Mouse (Mus musculus) heart, embryonic 14.5 days (tissue): ENCODE results near the gene Nsun2. TPM values are rescaled to one million over a fixed set of nuclear protein-coding genes. Genes with fewer than 3 reads are reported as not detected.
A peak's percentile ranks its signal among the peaks of the same experiment; 100 is the strongest.

Source experiments
- ATAC-seq: fragments of 200-750 bp; cut with Nextera tagmentation; 2 replicates; pipeline ENCODE4 v1.8.0; 2017; ENCODE audit warnings: low read depth, moderate TSS enrichment; ENCODE audit not compliant: insufficient number of reproducible peaks, insufficient read depth, low FRiP score
- H3K27ac ChIP-seq, 2 experiments: fragments of 200-500 bp in 1 of 2; fragments of 300-500 bp in 1 of 2; sonication (generic) in 1 of 2; replicated peaks in 1 of 2; 2 replicates each; pipeline ENCODE4 v1.5.1; 2012 to 2014; ENCODE audit warnings: low read depth in 2 of 2, low read length in 2 of 2, control low read depth in 1 of 2, mild to moderate bottlenecking in 1 of 2, mixed read lengths in 1 of 2; ENCODE audit not compliant: control insufficient read depth in 1 of 2, insufficient read depth in 1 of 2
- H3K27me3 ChIP-seq: fragments of 300-500 bp; sonication (generic); 2 replicates; pipeline ENCODE4 v1.6.1; 2014; ENCODE audit warnings: mild to moderate bottlenecking, low read length, control low read depth; ENCODE audit not compliant: control insufficient read depth, insufficient read depth
- H3K36me3 ChIP-seq: fragments of 300-500 bp; sonication (generic); 2 replicates; pipeline ENCODE4 v1.6.1; 2014; ENCODE audit warnings: mild to moderate bottlenecking, control low read depth, low read length, mixed read lengths; ENCODE audit not compliant: control insufficient read depth, insufficient read depth
- H3K4me1 ChIP-seq, 2 experiments: fragments of 200-500 bp in 1 of 2; fragments of 300-500 bp in 1 of 2; sonication (generic) in 1 of 2; 2 replicates each; pipeline ENCODE4 v1.6.1; 2012 to 2014; ENCODE audit warnings: low read length in 2 of 2, control low read depth in 1 of 2, mixed read lengths in 1 of 2; ENCODE audit not compliant: control insufficient read depth in 2 of 2, insufficient read depth in 2 of 2
- H3K4me2 ChIP-seq: fragments of 300-500 bp; sonication (generic); 2 replicates; pipeline ENCODE4 v1.6.1; 2014; ENCODE audit warnings: mild to moderate bottlenecking, low read length
- H3K4me3 ChIP-seq, 2 experiments: fragments of 200-500 bp in 1 of 2; fragments of 300-500 bp in 1 of 2; sonication (generic) in 1 of 2; 2 replicates each; pipeline ENCODE4 v1.5.1; 2012 to 2014; ENCODE audit warnings: low read length in 2 of 2, mild to moderate bottlenecking in 2 of 2, control low read depth in 1 of 2, low read depth in 1 of 2, moderate library complexity in 1 of 2; ENCODE audit not compliant: control insufficient read depth in 1 of 2, insufficient read depth in 1 of 2
- H3K9ac ChIP-seq: fragments of 300-500 bp; sonication (generic); 2 replicates; pipeline ENCODE4 v1.6.1; 2014; ENCODE audit warnings: mild to moderate bottlenecking, low read length
- H3K9me3 ChIP-seq: fragments of 300-500 bp; sonication (generic); 2 replicates; pipeline ENCODE4 v1.6.1; 2016; ENCODE audit warnings: low read length, control low read depth; ENCODE audit not compliant: control insufficient read depth
- WGBS: fragments of 180-500 bp; shearing (Covaris S2); extraction: QIAGEN DNeasy Blood & Tissue Kit; methylation state at CpG from one replicate; pipeline ENCODE4 v1.1.7; 2014; 5-methylcytosine and 5-hydroxymethylcytosine counted together
- polyA plus RNA-seq: library from polyadenylated mRNA; unstranded; fragments of >200 nt; fragmentation: Nextera tagmentation; extraction: Ambion mirVana; gene quantifications from 2 replicates; pipeline ENCODE4 v1.2.1, GENCODE M21; 2014

The Nsun2 gene
- polyA plus RNA-seq, 1 experiment from 2014 or later = 64.2 TPM

- Histone ChIP-seq H3K4me2 (no peak overlapping the region), H3K9ac (no peak overlapping the region), H3K4me3 (no peak overlapping the region), H3K4me1 (peaks cover 42 to 78% of the 10 kb centered on the region in 2 experiments), H3K27me3 (no peaks in the 10 kb centered on the region), H3K9me3 (no peaks in the 10 kb centered on the region), H3K27ac (no peak overlapping the region), H3K36me3 (peaks cover 6% of the 10 kb centered on the region; the same call in 1 of the 2 replicates)
- WGBS = 53% methylated on average over 7 of the region's 7 CpGs
- ATAC-seq = no peak
These were observed 5.0 kb upstream of the Nsun2 start for GRCm38 (mm10) chr13:69528531-69528930.

GRCm38 (mm10) chr13:69530156-69530555, 3.4 kb upstream of the Nsun2 start:
- Histone ChIP-seq H3K4me3 (no peak overlapping the region), H3K9me3 (no peaks in the 10 kb centered on the region), H3K27me3 (no peaks in the 10 kb centered on the region), H3K36me3 (peaks cover 6% of the 10 kb centered on the region; the same call in 1 of the 2 replicates), H3K4me2 (no peak overlapping the region), H3K9ac (no peak overlapping the region), H3K27ac (no peak overlapping the region), H3K4me1 (peaks cover 32 to 62% of the 10 kb centered on the region in 2 experiments)
- ATAC-seq = no peak
- 86% methylated on average over 3 of the region's 3 CpGs for WGBS

DNA sequence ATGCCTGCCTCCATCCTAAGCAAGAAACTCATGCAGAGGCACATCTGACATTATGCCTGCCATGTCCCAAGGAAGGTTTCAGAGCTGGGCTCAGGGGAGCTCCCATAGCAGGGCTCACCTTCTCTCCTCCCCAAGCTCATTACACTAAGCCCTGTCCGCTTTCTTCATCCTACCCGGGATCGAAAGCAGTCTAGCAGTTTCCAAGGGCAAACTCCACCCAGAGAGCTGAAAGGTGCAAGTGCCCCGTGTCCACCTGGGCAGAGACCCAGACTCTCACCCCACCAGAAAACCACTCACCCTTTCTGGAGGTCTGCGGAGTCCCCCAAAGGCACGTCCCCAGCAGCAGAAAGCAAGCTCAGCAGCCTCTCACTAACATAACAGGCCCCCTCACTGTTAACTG, 2.6 kb upstream of the Nsun2 start:
- 87% methylated on average over 6 of the region's 6 CpGs for WGBS
- H3K4me1 ChIP-seq = peaks cover 28 to 60% of the 10 kb centered on the region in 2 experiments
- no peaks in the 10 kb centered on the region for H3K9me3 ChIP-seq
- peaks cover 6% of the 10 kb centered on the region; the same call in 1 of the 2 replicates for H3K36me3 ChIP-seq
- H3K4me2 ChIP-seq = peak overlapping the region; percentile 76
- no peaks in the 10 kb centered on the region for H3K27me3 ChIP-seq
- no peak overlapping the region for H3K27ac ChIP-seq
- ATAC-seq = no peak
- peak overlapping the region; percentile 92; the same call in 1 of the 2 replicates for H3K9ac ChIP-seq
- H3K4me3 ChIP-seq = peak overlapping the region in 1 of 2 experiments; percentile 97; a peak in 1 of 4 replicates

DNA sequence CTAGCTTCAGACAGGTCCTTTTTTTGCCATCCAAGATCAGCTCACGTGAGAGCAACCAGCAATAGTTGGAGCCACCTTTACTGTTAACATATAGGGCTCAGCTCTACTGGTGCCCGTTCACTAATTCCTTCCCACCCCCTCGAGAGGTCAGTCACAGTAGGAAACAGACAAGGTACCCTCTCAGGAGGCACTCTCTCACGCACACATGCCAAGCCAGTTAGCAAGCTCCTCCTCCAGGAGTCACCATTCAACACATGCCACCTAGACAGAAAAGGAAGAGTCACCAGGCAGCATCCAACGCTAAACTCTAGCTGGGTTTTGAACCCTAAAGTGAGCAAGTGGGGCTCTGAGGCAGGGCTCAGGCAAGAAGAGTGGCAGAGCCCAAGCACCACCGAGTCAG, 2.1 kb upstream of the Nsun2 start:
- H3K4me3 ChIP-seq = peak overlapping the region; percentile 63 to 97
- no peak overlapping the region for H3K27ac ChIP-seq
- peak overlapping the region; percentile 92 for H3K9ac ChIP-seq
- no peaks in the 10 kb centered on the region for H3K27me3 ChIP-seq
- H3K36me3 ChIP-seq = peaks cover 6% of the 10 kb centered on the region; the same call in 1 of the 2 replicates
- no peaks in the 10 kb centered on the region for H3K9me3 ChIP-seq
- peaks cover 25 to 58% of the 10 kb centered on the region in 2 experiments for H3K4me1 ChIP-seq
- 44% methylated on average over 6 of the region's 6 CpGs for WGBS
- peak overlapping the region; percentile 76 for H3K4me2 ChIP-seq
- no peak for ATAC-seq

DNA sequence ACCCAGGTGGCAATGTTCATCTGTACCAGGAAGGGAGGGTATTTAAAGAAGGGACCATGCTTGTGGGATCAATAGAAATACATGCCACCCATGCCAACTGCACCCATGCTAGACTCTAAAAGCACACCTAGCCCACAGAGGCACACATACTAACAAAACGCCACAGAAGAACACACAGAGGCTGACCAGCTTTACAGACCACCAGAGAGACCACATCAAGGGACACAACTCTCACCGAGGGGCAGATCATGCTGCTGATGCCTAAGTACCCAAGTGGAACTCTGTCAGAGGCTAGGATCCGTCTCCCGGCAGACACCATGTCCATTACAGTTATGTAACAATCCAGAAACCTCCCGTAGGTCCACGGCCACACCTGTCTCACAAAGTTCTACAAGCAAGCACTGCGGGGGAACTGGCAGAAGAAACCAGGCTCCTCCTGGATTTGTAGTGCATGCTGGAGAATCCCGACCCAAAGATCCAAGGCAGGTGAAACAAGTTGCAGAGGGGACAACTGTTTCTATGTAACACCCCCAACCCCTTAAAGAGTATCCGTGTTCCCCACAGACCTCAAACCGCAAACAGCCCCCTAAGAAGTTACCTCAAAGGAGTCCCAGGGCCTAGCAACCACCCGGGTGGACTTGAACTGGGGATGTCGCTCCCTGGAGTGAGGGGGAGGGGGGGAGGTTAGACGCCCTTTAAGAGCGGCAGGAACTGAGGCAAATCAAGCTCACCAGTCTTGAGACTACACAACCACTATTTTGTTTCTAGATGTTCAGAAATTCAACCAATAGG, 1.2 kb upstream of the Nsun2 start:
- 13% methylated on average over 14 of the region's 14 CpGs for WGBS
- Histone ChIP-seq H3K27ac (no peak overlapping the region), H3K9me3 (no peaks in the 10 kb centered on the region), H3K9ac (peak overlapping the region; percentile 92), H3K27me3 (no peaks in the 10 kb centered on the region), H3K36me3 (peaks cover 6% of the 10 kb centered on the region; the same call in 1 of the 2 replicates), H3K4me3 (peak overlapping the region; percentile 63 to 97), H3K4me1 (peaks cover 25 to 50% of the 10 kb centered on the region in 2 experiments), H3K4me2 (peak overlapping the region; percentile 76)
- no peak for ATAC-seq

DNA sequence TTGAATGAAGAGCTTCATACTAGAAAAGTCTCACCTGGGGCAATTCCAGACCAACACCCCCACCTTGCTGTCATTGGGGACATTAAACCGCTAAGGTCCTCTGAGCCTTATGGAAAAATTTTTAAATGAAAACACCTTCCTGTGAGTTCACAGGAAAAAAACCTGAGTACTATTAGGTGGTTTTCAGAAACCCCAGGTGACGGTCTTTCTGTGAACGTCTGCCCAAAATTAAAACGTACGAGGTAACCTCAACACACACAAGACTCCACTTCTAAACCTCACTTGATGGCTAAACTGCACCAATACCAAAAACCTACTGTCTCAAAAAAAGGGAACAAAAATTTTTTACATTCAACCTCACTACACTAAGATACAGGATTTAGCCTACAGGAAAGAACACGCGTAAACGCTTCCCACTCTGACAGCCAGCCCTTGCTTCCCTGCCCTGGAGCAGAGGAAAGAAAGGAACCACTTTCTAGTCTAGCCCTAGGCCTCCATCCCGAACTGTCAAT, 597 bp upstream of the Nsun2 start:
- H3K4me3 ChIP-seq = peak overlapping the region; percentile 63 to 97
- peak overlapping the region; percentile 92 for H3K9ac ChIP-seq
- peaks cover 25 to 47% of the 10 kb centered on the region in 2 experiments for H3K4me1 ChIP-seq
- peaks cover 6% of the 10 kb centered on the region; the same call in 1 of the 2 replicates for H3K36me3 ChIP-seq
- no peaks in the 10 kb centered on the region for H3K9me3 ChIP-seq
- H3K27ac ChIP-seq = peak overlapping the region; percentile 84 to 97; a peak in 3 of 4 replicates
- no peaks in the 10 kb centered on the region for H3K27me3 ChIP-seq
- H3K4me2 ChIP-seq = peak overlapping the region; percentile 76
- WGBS = under 1% methylated on average over 9 of the region's 9 CpGs
- no peak for ATAC-seq

- Histone ChIP-seq H3K4me3 (peak within 1 kb of the TSS; percentile 84 to 97), H3K4me2 (peak within 1 kb of the TSS; percentile 97), H3K4me1 (peaks cover 28 to 50% of the 10 kb centered on the region in 2 experiments), H3K9ac (peak within 1 kb of the TSS; percentile 99), H3K27me3 (no peaks in the 10 kb centered on the region), H3K36me3 (peaks cover 6% of the 10 kb centered on the region; the same call in 1 of the 2 replicates), H3K9me3 (no peaks in the 10 kb centered on the region), H3K27ac (peak within 1 kb of the TSS; percentile 97 to 98)
- under 1% methylated on average over 44 of the region's 57 CpGs for WGBS
- peak; percentile 83 for ATAC-seq
These were observed 748 bp downstream of the Nsun2 start, which contains the start of gene Tent4a for GRCm38 (mm10) chr13:69534334-69534653. Gene Tent4a, minus strand, starts transcription at chr13:69534617.
